Mouse (Mus musculus) E14TG2a.4 (cell line): ENCODE data around the gene Magi1.

Experiments used
- CTCF ChIP-seq: conservative IDR thresholded peaks from 2 replicates; pipeline ENCODE4 v1.5.1; 2014; ENCODE audit warnings: low read length
- NANOG ChIP-seq: IDR thresholded peaks from 2 replicates; pipeline ENCODE4 v1.6.1; 2014; ENCODE audit warnings: borderline replicate concordance, low read length, mixed read lengths

DNA sequence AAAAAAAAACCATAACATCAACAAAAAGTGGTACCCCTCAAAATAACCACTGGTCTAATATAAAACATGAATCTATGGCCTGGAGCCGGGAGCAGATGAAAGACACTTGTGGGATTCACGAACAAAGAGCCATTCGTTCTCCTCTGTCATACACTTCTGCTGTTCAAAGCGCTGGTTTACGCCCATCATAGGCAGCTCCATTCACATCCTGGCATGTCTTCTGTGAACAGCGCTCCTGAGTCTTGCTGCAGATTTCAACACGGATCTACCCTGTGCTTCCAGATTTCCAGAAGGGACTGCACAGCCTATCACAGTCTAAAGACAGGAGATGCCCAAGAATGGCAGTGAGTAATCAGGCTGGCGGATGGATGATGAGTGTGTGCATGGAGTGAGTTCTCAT, 208.5 kb downstream of the Magi1 start:
- TF ChIP-seq CTCF (no peak), NANOG (no peak)
